Mouse (Mus musculus) intestine, postnatal 0 days (tissue): ENCODE measurements around the gene Clk1. TPM values are rescaled to one million over a fixed set of nuclear protein-coding genes. Genes with fewer than 3 reads are reported as not detected.

ENCODE experiments used
- ATAC-seq: fragments of 200-750 bp; cut with Nextera tagmentation; 2 replicates; pipeline ENCODE4 v1.8.0; 2017; ENCODE audit warnings: mild to moderate bottlenecking, moderate TSS enrichment, moderate library complexity
- H3K27ac ChIP-seq: fragments of 300-500 bp; sonication (generic); 2 replicates; pipeline ENCODE4 v1.5.1; 2014; ENCODE audit warnings: mild to moderate bottlenecking, low read depth, low read length, moderate library complexity
- H3K27me3 ChIP-seq: fragments of 300-500 bp; sonication (generic); replicated peaks from 2 replicates; pipeline ENCODE4 v1.6.1; 2014; ENCODE audit warnings: low read length, mixed read lengths; ENCODE audit not compliant: control insufficient read depth, insufficient read depth
- H3K36me3 ChIP-seq: fragments of 300-500 bp; sonication (generic); 2 replicates; pipeline ENCODE4 v1.6.1; 2014; ENCODE audit warnings: mild to moderate bottlenecking, moderate library complexity; ENCODE audit not compliant: control insufficient read depth, insufficient read depth
- H3K4me1 ChIP-seq: fragments of 300-500 bp; sonication (generic); replicated peaks from 2 replicates; pipeline ENCODE4 v1.6.1; 2014; ENCODE audit warnings: antibody characterized with exemption, low read length, mixed read lengths; ENCODE audit not compliant: control insufficient read depth, insufficient read depth
- H3K4me2 ChIP-seq: fragments of 300-500 bp; sonication (generic); replicated peaks from 2 replicates; pipeline ENCODE4 v1.6.1; 2014; ENCODE audit warnings: low read depth, mild to moderate bottlenecking, moderate library complexity
- H3K4me3 ChIP-seq: fragments of 300-500 bp; sonication (generic); 2 replicates; pipeline ENCODE4 v1.5.1; 2014; ENCODE audit warnings: low read depth, low read length
- H3K9ac ChIP-seq: fragments of 300-500 bp; sonication (generic); 2 replicates; pipeline ENCODE4 v1.6.1; 2014; ENCODE audit warnings: mild to moderate bottlenecking, low read depth, low read length
- H3K9me3 ChIP-seq: fragments of 300-500 bp; sonication (generic); 2 replicates; pipeline ENCODE4 v1.6.1; 2016; ENCODE audit warnings: mixed run types; ENCODE audit not compliant: control insufficient read depth
- CTCF ChIP-seq: sonication (generic); IDR thresholded peaks from 2 replicates; pipeline ENCODE4 v1.5.1; 2016; ENCODE audit warnings: low read depth, mild to moderate bottlenecking, control low read depth, antibody characterized with exemption, moderate library complexity
- WGBS: fragments of 180-500 bp; shearing (Covaris S2); extraction: QIAGEN DNeasy Blood & Tissue Kit; methylation state at CpG from one replicate; pipeline ENCODE4 v1.1.7; 2014; 5-methylcytosine and 5-hydroxymethylcytosine counted together
- polyA plus RNA-seq: library from polyadenylated mRNA; unstranded; fragments of >200 nt; fragmentation: Nextera tagmentation; extraction: Ambion mirVana; gene quantifications from 2 replicates; pipeline ENCODE4 v1.2.1, GENCODE M21; 2015

Clk1 gene
- polyA plus RNA-seq, 1 experiment from 2014 or later: 103 TPM

DNA sequence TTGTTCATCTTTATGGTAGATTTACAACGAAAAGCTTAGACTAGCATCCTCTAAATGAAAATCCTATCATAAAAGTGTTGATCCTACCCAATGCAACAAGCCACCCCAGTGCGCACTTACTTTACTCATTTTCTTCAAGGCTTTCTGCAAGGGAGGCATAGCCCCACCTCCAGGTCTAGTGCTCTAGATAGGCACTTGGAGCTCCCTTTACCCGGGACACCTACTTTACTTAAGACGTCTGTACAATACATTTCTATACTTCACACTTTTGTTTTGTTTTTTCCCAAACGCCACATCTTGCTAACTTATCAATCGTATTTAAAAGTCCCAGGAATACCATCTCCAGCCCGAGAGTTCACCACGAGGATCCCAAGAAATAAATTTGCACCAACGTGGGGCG, 20.8 kb upstream of the Clk1 start:
- H3K4me3 ChIP-seq: peak overlapping the region; percentile 73
- WGBS: 10% methylated on average over 10 of the region's 10 CpGs
- TF ChIP-seq CTCF: no peak
- 0 out of 2 replicates have a peak, but pooled peaks cover 6% of the 10 kb centered on the region for H3K4me1 ChIP-seq
- H3K9ac ChIP-seq: peak overlapping the region; percentile 72
- no peaks in the 10 kb centered on the region for H3K9me3 ChIP-seq
- H3K27ac ChIP-seq: peak overlapping the region; percentile 87
- no peak for ATAC-seq
- H3K36me3 ChIP-seq: peaks cover 16% of the 10 kb centered on the region
- peak overlapping the region; percentile 80 for H3K4me2 ChIP-seq
- H3K27me3 ChIP-seq: no peaks in the 10 kb centered on the region

DNA sequence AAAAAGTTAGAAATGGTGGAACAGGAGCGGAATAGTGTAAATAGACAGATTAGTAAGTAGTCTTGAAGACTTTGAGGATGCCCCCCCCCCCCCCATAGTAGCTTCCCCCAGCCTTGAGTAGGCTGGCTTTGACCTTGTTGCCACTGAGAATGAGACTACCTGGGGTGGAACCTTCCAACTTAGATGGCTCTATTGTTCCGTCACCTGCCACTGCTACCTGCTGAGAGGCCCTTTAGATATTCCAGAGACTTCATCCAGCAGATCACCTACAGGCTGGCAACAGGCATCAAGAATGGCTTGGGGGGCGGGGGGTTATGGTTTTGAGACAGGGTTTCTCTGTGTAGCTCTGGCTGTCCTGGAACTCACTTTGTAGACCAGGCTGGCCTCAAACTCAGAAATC, 685 bp upstream of the Clk1 start:
- Histone ChIP-seq H3K36me3 (peaks cover 18% of the 10 kb centered on the region), H3K9ac (no peak overlapping the region), H3K9me3 (no peaks in the 10 kb centered on the region), H3K4me1 (no peaks in the 10 kb centered on the region; the same call in 1 of the 2 replicates), H3K4me2 (no peak overlapping the region), H3K27ac (no peak overlapping the region), H3K27me3 (no peaks in the 10 kb centered on the region), H3K4me3 (no peak overlapping the region)
- ATAC-seq: no peak
- 92% methylated on average over 3 of the region's 3 CpGs for WGBS
- no peak for TF ChIP-seq CTCF

DNA sequence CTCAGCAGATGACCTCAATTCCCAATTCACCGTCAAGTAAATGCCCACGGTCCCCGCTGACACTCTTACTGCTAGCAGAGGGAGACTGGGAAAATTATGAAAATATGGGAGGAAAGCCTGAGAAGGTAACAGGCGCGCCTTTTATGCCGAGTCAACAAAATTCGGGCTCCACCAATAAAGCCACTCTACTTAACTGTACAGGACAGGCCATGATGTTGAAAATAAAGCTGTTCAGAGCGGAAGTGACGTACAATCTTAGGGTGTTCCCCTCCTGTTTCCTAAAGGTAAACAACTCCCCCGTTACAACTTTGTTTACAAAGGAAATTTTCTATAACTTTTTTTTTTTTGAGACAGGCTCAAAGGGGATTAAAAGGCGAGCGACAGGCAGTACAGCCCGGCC, 987 bp downstream of the Clk1 start:
- Histone ChIP-seq H3K4me1 (no peaks in the 10 kb centered on the region; the same call in 1 of the 2 replicates), H3K4me2 (peak overlapping the region; percentile 69), H3K36me3 (peaks cover 31% of the 10 kb centered on the region), H3K9ac (peak overlapping the region; percentile 100), H3K27ac (peak overlapping the region; percentile 100), H3K9me3 (no peaks in the 10 kb centered on the region), H3K27me3 (no peaks in the 10 kb centered on the region), H3K4me3 (peak overlapping the region; percentile 100)
- under 1% methylated on average over 13 of the region's 13 CpGs for WGBS
- peak; percentile 68 for ATAC-seq
- no peak for TF ChIP-seq CTCF

- WGBS: 15% methylated on average over 7 of the region's 7 CpGs
- 0 out of 2 replicates have a peak overlapping the region, but pooled peaks have one; percentile 9 for H3K4me3 ChIP-seq
These were observed 2.9 kb downstream of the Clk1 start for GRCm38 (mm10) chr1:58420961-58421360.

GRCm38 (mm10) chr1:58420032-58420431, 3.8 kb downstream of the Clk1 start:
- H3K27ac ChIP-seq: no peak overlapping the region
- no peaks in the 10 kb centered on the region for H3K27me3 ChIP-seq
- WGBS: 69% methylated on average over 10 of the region's 10 CpGs
- no peak overlapping the region for H3K9ac ChIP-seq
- no peak overlapping the region for H3K4me2 ChIP-seq
- no peak for TF ChIP-seq CTCF
- no peaks in the 10 kb centered on the region for H3K9me3 ChIP-seq
- no peak for ATAC-seq
- no peak overlapping the region for H3K4me3 ChIP-seq
- no peaks in the 10 kb centered on the region; the same call in 1 of the 2 replicates for H3K4me1 ChIP-seq
- H3K36me3 ChIP-seq: peaks cover 52% of the 10 kb centered on the region

More at GRCm38 (mm10) chr1:58420961-58421360, 2.9 kb downstream of the Clk1 start:
- no peak for ATAC-seq
- Histone ChIP-seq H3K36me3 (peaks cover 45% of the 10 kb centered on the region), H3K4me2 (peak overlapping the region; percentile 69; the same call in 1 of the 2 replicates), H3K27me3 (no peaks in the 10 kb centered on the region), H3K9ac (no peak overlapping the region), H3K4me1 (no peaks in the 10 kb centered on the region; the same call in 1 of the 2 replicates), H3K9me3 (no peaks in the 10 kb centered on the region), H3K27ac (no peak overlapping the region)
- peak; percentile 45 for TF ChIP-seq CTCF

- Histone ChIP-seq H3K27ac (no peak overlapping the region), H3K4me1 (no peaks in the 10 kb centered on the region), H3K9me3 (no peaks in the 10 kb centered on the region), H3K27me3 (no peaks in the 10 kb centered on the region), H3K9ac (no peak overlapping the region), H3K4me3 (no peak overlapping the region), H3K4me2 (no peak overlapping the region), H3K36me3 (peaks cover 84% of the 10 kb centered on the region)
- no peak for TF ChIP-seq CTCF
- no peak for ATAC-seq
- 67% methylated on average over 2 of the region's 2 CpGs for WGBS
These were observed 7.8 kb downstream of the Clk1 start for GRCm38 (mm10) chr1:58416048-58416447.
